Mouse (Mus musculus) ovary, postnatal 36 days (tissue): ENCODE data around the gene Myog.
"Not testable (repeated sequence)": the region's sequence is repeated elsewhere in the genome, so short reads cannot be mapped to it uniquely, and the experiment has no call there.

ENCODE experiments used
- DNase-seq: peaks from one replicate; pipeline ENCODE4 v3.0.0; 2022; ENCODE audit warnings: low spot score, mixed read lengths

The Myog gene

GRCm38 (mm10) chr1:134289598-134290099 is at the start of gene Myog:
TSS of gene Myog (plus strand) at chr1:134289989.
- DNase-seq: no peak

GRCm38 (mm10) chr1:134240701-134241100 is 49.1 kb upstream of the Myog start:
- DNase-seq: no peak

- DNase-seq: no peak
These were observed 48.5 kb upstream of the Myog start for GRCm38 (mm10) chr1:134241298-134241697.

- no peak for DNase-seq
These were observed 47.5 kb upstream of the Myog start for GRCm38 (mm10) chr1:134242286-134242685.

GRCm38 (mm10) chr1:134243505-134243904 is 46.3 kb upstream of the Myog start:
- no peak for DNase-seq

GRCm38 (mm10) chr1:134243948-134244914 is 45.6 kb upstream of the Myog start:
- DNase-seq: peak; percentile 89

- DNase-seq: no peak
These were observed 44.6 kb upstream of the Myog start for GRCm38 (mm10) chr1:134245004-134245717.

GRCm38 (mm10) chr1:134246590-134246989 is 43.2 kb upstream of the Myog start:
- DNase-seq: no peak

- not testable (repeated sequence) for DNase-seq
These were observed 40.1 kb upstream of the Myog start for GRCm38 (mm10) chr1:134249681-134250080.

- DNase-seq: no peak
These were observed 25.4 kb upstream of the Myog start for GRCm38 (mm10) chr1:134264341-134264740.

- DNase-seq: no peak
These were observed 24.0 kb upstream of the Myog start for GRCm38 (mm10) chr1:134265797-134266196.

GRCm38 (mm10) chr1:134270026-134270425 is 19.8 kb upstream of the Myog start:
- no peak for DNase-seq

- DNase-seq: no peak
These were observed 17.0 kb upstream of the Myog start for GRCm38 (mm10) chr1:134272754-134273250.

- DNase-seq: no peak
These were observed 16.0 kb upstream of the Myog start for GRCm38 (mm10) chr1:134273493-134274395.

- DNase-seq: no peak
These were observed 15.3 kb upstream of the Myog start for GRCm38 (mm10) chr1:134274483-134274920.

- no peak for DNase-seq
These were observed 13.9 kb upstream of the Myog start for GRCm38 (mm10) chr1:134275616-134276464.

- DNase-seq: no peak
These were observed 13.0 kb upstream of the Myog start for GRCm38 (mm10) chr1:134276823-134277222.

GRCm38 (mm10) chr1:134280174-134280573 is 9.6 kb upstream of the Myog start:
- DNase-seq: no peak

GRCm38 (mm10) chr1:134281563-134281962 is 8.2 kb upstream of the Myog start:
- DNase-seq: no peak

- no peak for DNase-seq
These were observed 7.4 kb upstream of the Myog start for GRCm38 (mm10) chr1:134282342-134282741.
